Mouse (Mus musculus) bone marrow, adult 2 months (tissue): Measurements from ENCODE around the gene Mrps6. TPM values are rescaled to one million over a fixed set of nuclear protein-coding genes. Genes with fewer than 3 reads are reported as not detected.

Experiments used
- H3K27ac ChIP-seq: fragments of 200-500 bp; 2 replicates; pipeline ENCODE4 v1.5.1; 2012; ENCODE audit warnings: low read depth, mild to moderate bottlenecking, control low read depth, inconsistent platforms, low read length; ENCODE audit not compliant: control insufficient read depth, poor library complexity, insufficient read depth
- H3K4me1 ChIP-seq: fragments of 200-500 bp; 2 replicates; pipeline ENCODE4 v1.6.1; 2011; ENCODE audit warnings: low read length; ENCODE audit not compliant: control insufficient read depth, insufficient read depth
- H3K4me3 ChIP-seq: fragments of 200-500 bp; replicated peaks from 2 replicates; pipeline ENCODE3; 2011; ENCODE audit warnings: mild to moderate bottlenecking, low read depth, low read length, control low read depth; ENCODE audit not compliant: control insufficient read depth
- CTCF ChIP-seq: fragments of 200-500 bp; IDR thresholded peaks from 2 replicates; pipeline ENCODE4 v1.5.1; 2011; ENCODE audit warnings: low read length, control low read depth; ENCODE audit not compliant: control insufficient read depth, insufficient read depth
- POLR2A ChIP-seq: fragments of 200-500 bp; IDR thresholded peaks from 2 replicates; pipeline ENCODE4 v1.6.1; 2011; ENCODE audit warnings: low read depth, mild to moderate bottlenecking, control low read depth, low read length, borderline replicate concordance; ENCODE audit not compliant: control insufficient read depth
- WGBS: fragments of 180-500 bp; shearing (Covaris S2); methylation state at CpG from one replicate; pipeline ENCODE4 v1.1.7; 2018; 5-methylcytosine and 5-hydroxymethylcytosine counted together
- polyA plus RNA-seq: library from polyadenylated mRNA; stranded (reverse); fragments of >200 nt; gene quantifications from 2 replicates; pipeline ENCODE4 v1.2.4, GENCODE M21; 2011; ENCODE audit warnings: low replicate concordance; ENCODE audit not compliant: missing spikeins, insufficient read depth, insufficient read length

Gene Mrps6
- polyA plus RNA-seq, 1 experiment = 15.7 TPM

GRCm38 (mm10) chr16:92104951-92105350 lies 46.9 kb downstream of the Mrps6 start:
- Histone ChIP-seq H3K4me1 (no peaks in the 10 kb centered on the region), H3K4me3 (no peak overlapping the region), H3K27ac (no peak overlapping the region)
- WGBS = 88% methylated on average over 2 of the region's 2 CpGs
- TF ChIP-seq CTCF (no peak), POLR2A (no peak)

- Histone ChIP-seq H3K4me1 (no peaks in the 10 kb centered on the region), H3K27ac (no peak overlapping the region), H3K4me3 (no peak overlapping the region)
- TF ChIP-seq CTCF (no peak), POLR2A (no peak)
- WGBS = 53% methylated on average over 3 of the region's 3 CpGs
Observed at GRCm38 (mm10) chr16:92105631-92106030, 47.6 kb downstream of the Mrps6 start.

- Histone ChIP-seq H3K27ac (no peak overlapping the region), H3K4me1 (no peaks in the 10 kb centered on the region), H3K4me3 (no peak overlapping the region)
- TF ChIP-seq POLR2A (no peak), CTCF (no peak)
- WGBS = 71% methylated on average over 5 of the region's 5 CpGs
Observed at GRCm38 (mm10) chr16:92107346-92107745, 49.3 kb downstream of the Mrps6 start.

GRCm38 (mm10) chr16:92114706-92115241 lies 56.7 kb downstream of the Mrps6 start:
- no peak overlapping the region for H3K27ac ChIP-seq
- TF ChIP-seq CTCF (no peak), POLR2A (no peak)
- WGBS = 85% methylated on average over 5 of the region's 5 CpGs
- no peaks in the 10 kb centered on the region for H3K4me1 ChIP-seq
- H3K4me3 ChIP-seq = no peak overlapping the region

- no peak overlapping the region for H3K27ac ChIP-seq
- H3K4me1 ChIP-seq = no peaks in the 10 kb centered on the region
- 71% methylated on average over 20 of the region's 20 CpGs for WGBS
- TF ChIP-seq POLR2A (no peak), CTCF (no peak)
- no peak overlapping the region for H3K4me3 ChIP-seq
Observed at GRCm38 (mm10) chr16:92115611-92116421, 57.7 kb downstream of the Mrps6 start.

GRCm38 (mm10) chr16:92117337-92118209 lies 59.5 kb downstream of the Mrps6 start:
- TF ChIP-seq CTCF (no peak), POLR2A (no peak)
- WGBS = 80% methylated on average over 9 of the region's 9 CpGs
- Histone ChIP-seq H3K4me3 (no peak overlapping the region), H3K4me1 (no peaks in the 10 kb centered on the region), H3K27ac (no peak overlapping the region)

- 81% methylated on average over 13 of the region's 13 CpGs for WGBS
- no peak overlapping the region for H3K4me3 ChIP-seq
- H3K4me1 ChIP-seq = no peaks in the 10 kb centered on the region
- H3K27ac ChIP-seq = no peak overlapping the region
- TF ChIP-seq CTCF = no peak
- TF ChIP-seq POLR2A = no peak
Observed at GRCm38 (mm10) chr16:92119013-92119515, 61.0 kb downstream of the Mrps6 start.
